Comparison of ENCODE assay signal across 10 mouse cellular contexts in the genomic region with DNA sequence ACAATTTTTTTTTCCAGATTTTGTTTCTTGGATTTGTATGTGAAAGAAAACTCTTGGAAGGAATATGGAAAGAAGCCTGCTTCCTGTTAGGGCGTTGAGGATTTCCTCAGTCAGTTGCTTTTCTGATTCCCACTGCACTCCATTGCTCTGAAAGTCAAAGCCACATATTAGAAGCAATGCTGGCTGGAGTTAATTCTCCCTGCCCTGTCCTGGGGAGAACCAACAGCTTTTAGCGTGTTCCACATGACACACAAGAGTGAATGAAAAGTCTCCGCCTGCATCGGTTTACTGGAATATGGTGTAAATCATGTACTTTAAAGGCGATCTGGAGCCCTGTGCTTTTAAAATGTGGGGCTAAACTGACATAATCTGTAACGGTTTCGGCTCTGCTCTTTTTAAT.
DNase-seq lines count a peak whose midpoint lies in the region; ATAC-seq and TF ChIP-seq lines count a peak whose summit lies in the region.
"Had no signal": no experiment of that assay in that cellular context is flagged by ENCODE, and none has a peak within 500 bp of the region (broad histone marks: within the 10 kb centered on the region; RNA-seq: fewer than 3 reads in every experiment).

No protein-coding gene starts in this region.

- no peak for TF ChIP-seq CTCF in kidney, adult 2 months (conservative IDR thresholded peaks at IDR 0.05; ENCODE audit: insufficient read depth, insufficient read length, low read depth, low read length)
- TF ChIP-seq CTCF in thymus, adult 2 months (IDR thresholded peaks at IDR 0.05; ENCODE audit: borderline replicate concordance, control insufficient read depth, extremely low read depth, insufficient read depth, low read length, poor library complexity), result no peak

- no peak overlapping the region for H3K4me2 ChIP-seq in kidney, embryonic 15.5 days
- H3K4me2 ChIP-seq in forebrain, embryonic 11.5 days (ENCODE audit: low read depth, low read length, severe bottlenecking), result no peak overlapping the region
- no peak overlapping the region for H3K4me2 ChIP-seq in limb, embryonic 11.5 days (ENCODE audit: low read depth, severe bottlenecking)
- no peak overlapping the region for H3K4me2 ChIP-seq in neural tube, embryonic 15.5 days

- peaks cover 6% of the 10 kb centered on the region; the same call in 1 of the 2 replicates for H3K4me1 ChIP-seq in kidney, embryonic 15.5 days
- H3K4me1 ChIP-seq in kidney, adult 2 months (ENCODE audit: control insufficient read depth, insufficient read depth, low read length), result no peaks in the 10 kb centered on the region
- no peaks in the 10 kb centered on the region; the same call in 1 of the 2 replicates for H3K4me1 ChIP-seq in forebrain, embryonic 11.5 days (replicated peaks; ENCODE audit: control insufficient read depth, insufficient read depth, low read length)
- H3K4me1 ChIP-seq in limb, embryonic 11.5 days (ENCODE audit: control insufficient read depth, insufficient read depth, low read length), result peaks cover 3% of the 10 kb centered on the region; the same call in 1 of the 2 replicates
- peaks cover 18% of the 10 kb centered on the region for H3K4me1 ChIP-seq in neural tube, embryonic 15.5 days
- no peaks in the 10 kb centered on the region for H3K4me1 ChIP-seq in thymus, adult 2 months (replicated peaks; ENCODE audit: control insufficient read depth, insufficient read depth, low read length)

- no peak for ATAC-seq in kidney, embryonic 15.5 days (replicated peaks; ENCODE audit: low FRiP score)
- peak; percentile 16; the same call in 1 of the 2 replicates for ATAC-seq in forebrain, embryonic 11.5 days (replicated peaks; ENCODE audit: low FRiP score)
- no peak for ATAC-seq in limb, embryonic 11.5 days (ENCODE audit: insufficient number of reproducible peaks, low FRiP score, low TSS enrichment, low read depth)
- no peak for ATAC-seq in neural tube, embryonic 15.5 days (ENCODE audit: low FRiP score)
- ATAC-seq: inflammation-experienced regulatory T-cells, adult 6 months had no signal

- no peak overlapping the region for H3K9ac ChIP-seq in kidney, embryonic 15.5 days
- H3K9ac ChIP-seq in forebrain, embryonic 11.5 days (ENCODE audit: low read length), result peak overlapping the region; percentile 20; the same call in 1 of the 2 replicates
- H3K9ac ChIP-seq in limb, embryonic 11.5 days (ENCODE audit: low read length), result no peak overlapping the region; the same call in 1 of the 2 replicates
- no peak overlapping the region for H3K9ac ChIP-seq in neural tube, embryonic 15.5 days (replicated peaks)

- H3K9me3 ChIP-seq in kidney, embryonic 15.5 days (replicated peaks), result no peaks in the 10 kb centered on the region
- no peaks in the 10 kb centered on the region for H3K9me3 ChIP-seq in forebrain, embryonic 11.5 days (ENCODE audit: control insufficient read depth, low read length)
- H3K9me3 ChIP-seq in limb, embryonic 11.5 days (ENCODE audit: control insufficient read depth, low read length), result no peaks in the 10 kb centered on the region
- no peaks in the 10 kb centered on the region for H3K9me3 ChIP-seq in neural tube, embryonic 15.5 days (replicated peaks)

- H3K27me3 ChIP-seq in kidney, embryonic 15.5 days, result no peaks in the 10 kb centered on the region
- no peaks in the 10 kb centered on the region for H3K27me3 ChIP-seq in kidney, adult 2 months (replicated peaks; ENCODE audit: control insufficient read depth, insufficient read depth, low read length)
- no peaks in the 10 kb centered on the region for H3K27me3 ChIP-seq in forebrain, embryonic 11.5 days (ENCODE audit: control insufficient read depth, insufficient read depth, low read length)
- no peaks in the 10 kb centered on the region for H3K27me3 ChIP-seq in limb, embryonic 11.5 days (ENCODE audit: control insufficient read depth, insufficient read depth, low read length)
- no peaks in the 10 kb centered on the region for H3K27me3 ChIP-seq in neural tube, embryonic 15.5 days (replicated peaks)
- no peaks in the 10 kb centered on the region for H3K27me3 ChIP-seq in thymus, adult 2 months (ENCODE audit: control insufficient read depth, insufficient read depth, low read length)

- H3K27ac ChIP-seq in kidney, embryonic 15.5 days, result peak overlapping the region; percentile 72; the same call in 1 of the 2 replicates
- H3K27ac ChIP-seq in kidney, adult 2 months (ENCODE audit: insufficient read depth, low read depth, low read length), result no peak overlapping the region
- peak overlapping the region; percentile 31; the same call in 1 of the 2 replicates for H3K27ac ChIP-seq in forebrain, embryonic 11.5 days (ENCODE audit: low read depth, low read length)
- peak overlapping the region; percentile 73 for H3K27ac ChIP-seq in limb, embryonic 11.5 days (replicated peaks; ENCODE audit: low read depth, low read length)
- H3K27ac ChIP-seq in neural tube, embryonic 15.5 days (replicated peaks), result peak overlapping the region; percentile 70
- H3K27ac ChIP-seq in thymus, adult 2 months (ENCODE audit: control insufficient read depth, insufficient read depth, low read length), result no peak overlapping the region

- no peak for TF ChIP-seq POLR2A in kidney, adult 2 months (IDR thresholded peaks at IDR 0.05; ENCODE audit: low read depth, low read length)
- TF ChIP-seq POLR2A in thymus, adult 2 months (IDR thresholded peaks at IDR 0.05; ENCODE audit: control insufficient read depth, extremely low read depth, insufficient read depth, low read length, poor library complexity), result no peak

- 36% methylated on average over 7 of the region's 7 CpGs for WGBS in kidney, embryonic 15.5 days
- 44% methylated on average over 7 of the region's 7 CpGs for WGBS in kidney, adult 2 months
- 27% methylated on average over 7 of the region's 7 CpGs for WGBS in forebrain, embryonic 11.5 days
- WGBS in limb, embryonic 11.5 days, result 10% methylated on average over 7 of the region's 7 CpGs
- 17% methylated on average over 7 of the region's 7 CpGs for WGBS in neural tube, embryonic 15.5 days
- 95% methylated on average over 7 of the region's 7 CpGs for WGBS in thymus, adult 2 months

- no peak for DNase-seq in kidney, adult 2 months
- no peak for DNase-seq in forebrain, embryonic 11.5 days (ENCODE audit: low spot score)
- peak; percentile 56 for DNase-seq in limb, embryonic 11.5 days (ENCODE audit: low spot score)
- DNase-seq in thymus, adult 2 months, result no peak
- DNase-seq in adrenal gland, adult 2 months, result no peak
- no peak for DNase-seq in thymus, postnatal 25 days
- DNase-seq: lung, adult 2 months had no signal

- no peaks in the 10 kb centered on the region for H3K36me3 ChIP-seq in kidney, embryonic 15.5 days
- no peaks in the 10 kb centered on the region for H3K36me3 ChIP-seq in kidney, adult 2 months (ENCODE audit: control insufficient read depth, insufficient read depth, low read length)
- H3K36me3 ChIP-seq in forebrain, embryonic 11.5 days (ENCODE audit: control insufficient read depth, insufficient read depth, low read length), result no peaks in the 10 kb centered on the region
- no peaks in the 10 kb centered on the region for H3K36me3 ChIP-seq in limb, embryonic 11.5 days (ENCODE audit: control insufficient read depth, insufficient read depth, low read length)
- no peaks in the 10 kb centered on the region for H3K36me3 ChIP-seq in neural tube, embryonic 15.5 days
- H3K36me3 ChIP-seq in thymus, adult 2 months (ENCODE audit: control insufficient read depth, insufficient read depth, low read length), result no peaks in the 10 kb centered on the region

- no peak overlapping the region for H3K4me3 ChIP-seq in kidney, embryonic 15.5 days (replicated peaks)
- no peak overlapping the region for H3K4me3 ChIP-seq in kidney, adult 2 months (ENCODE audit: insufficient read depth, low read depth, low read length)
- H3K4me3 ChIP-seq in forebrain, embryonic 11.5 days (ENCODE audit: low read depth, low read length), result no peak overlapping the region
- H3K4me3 ChIP-seq in limb, embryonic 11.5 days (ENCODE audit: low read depth, low read length), result no peak overlapping the region
- H3K4me3 ChIP-seq in neural tube, embryonic 15.5 days (replicated peaks), result no peak overlapping the region
- no peak overlapping the region for H3K4me3 ChIP-seq in thymus, adult 2 months (ENCODE audit: control insufficient read depth, insufficient read depth, low read length)

Comparison
In these comparisons a context has a peak if more than half of its experiments do, and no peak if none do; other contexts are left out.
1. H3K27ac ChIP-seq: peak in kidney, embryonic 15.5 days (single experiment), forebrain, embryonic 11.5 days (single experiment), limb, embryonic 11.5 days (single experiment) and neural tube, embryonic 15.5 days (single experiment); none in kidney, adult 2 months (single experiment) and thymus, adult 2 months (single experiment).